Mouse (Mus musculus) lung, postnatal 0 days (tissue): Measurements from ENCODE around the gene Zfp456. TPM values are rescaled to one million over a fixed set of nuclear protein-coding genes. Genes with fewer than 3 reads are reported as not detected.
"Not testable (repeated sequence)": the region's sequence is repeated elsewhere in the genome, so short reads cannot be mapped to it uniquely, and the experiment has no call there.

Experiments used
- ATAC-seq: fragments of 200-750 bp; cut with Nextera tagmentation; 2 replicates; pipeline ENCODE4 v1.8.0; 2017; ENCODE audit warnings: moderate library complexity
- DNase-seq: peaks from one replicate; pipeline ENCODE4 v3.0.0-alpha.2; 2016; ENCODE audit warnings: low spot score
- H3K27ac ChIP-seq: fragments of 300-500 bp; sonication (generic); 2 replicates; pipeline ENCODE4 v1.5.1; 2014; ENCODE audit warnings: antibody characterized with exemption, mild to moderate bottlenecking, low read length, mixed read lengths
- H3K27me3 ChIP-seq: fragments of 300-500 bp; sonication (generic); replicated peaks from 2 replicates; pipeline ENCODE4 v1.6.1; 2014; ENCODE audit warnings: low read length, mixed read lengths; ENCODE audit not compliant: insufficient read depth
- H3K36me3 ChIP-seq: fragments of 300-500 bp; sonication (generic); 2 replicates; pipeline ENCODE4 v1.6.1; 2014; ENCODE audit warnings: low read length, mixed read lengths; ENCODE audit not compliant: insufficient read depth
- H3K4me1 ChIP-seq: fragments of 300-500 bp; sonication (generic); 2 replicates; pipeline ENCODE4 v1.6.1; 2014; ENCODE audit warnings: antibody characterized with exemption, low read depth, low read length, mixed read lengths; ENCODE audit not compliant: insufficient read depth
- H3K4me2 ChIP-seq: fragments of 300-500 bp; sonication (generic); replicated peaks from 2 replicates; pipeline ENCODE4 v1.6.1; 2014; ENCODE audit warnings: low read depth, mild to moderate bottlenecking, low read length, moderate library complexity, mixed read lengths
- H3K4me3 ChIP-seq: fragments of 300-500 bp; sonication (generic); 2 replicates; pipeline ENCODE4 v1.5.1; 2014; ENCODE audit warnings: low read depth, low read length
- H3K9ac ChIP-seq: fragments of 300-500 bp; sonication (generic); replicated peaks from 2 replicates; pipeline ENCODE4 v1.6.1; 2014; ENCODE audit warnings: low read depth, mild to moderate bottlenecking
- H3K9me3 ChIP-seq: fragments of 300-500 bp; sonication (generic); 2 replicates; pipeline ENCODE4 v1.6.1; 2016; ENCODE audit warnings: low read length, mixed read lengths
- CTCF ChIP-seq: IDR thresholded peaks from 2 replicates; pipeline ENCODE4 v1.5.1; 2016; ENCODE audit warnings: antibody characterized with exemption, mild to moderate bottlenecking
- EP300 ChIP-seq: IDR thresholded peaks from 2 replicates; pipeline ENCODE4 v1.6.1; 2016; ENCODE audit warnings: antibody characterized with exemption, mild to moderate bottlenecking, control low read depth
- WGBS: fragments of 180-500 bp; shearing (Covaris S2); extraction: QIAGEN DNeasy Blood & Tissue Kit; methylation state at CpG from one replicate; pipeline ENCODE4 v1.1.7; 2014; 5-methylcytosine and 5-hydroxymethylcytosine counted together
- polyA plus RNA-seq: library from polyadenylated mRNA; unstranded; fragments of >200 nt; fragmentation: Nextera tagmentation; extraction: Ambion mirVana; gene quantifications from 2 replicates; pipeline ENCODE4 v1.2.1, GENCODE M21; 2015

Zfp456 gene
- 1.3 and 1.5 TPM in 2 replicates for polyA plus RNA-seq

DNA sequence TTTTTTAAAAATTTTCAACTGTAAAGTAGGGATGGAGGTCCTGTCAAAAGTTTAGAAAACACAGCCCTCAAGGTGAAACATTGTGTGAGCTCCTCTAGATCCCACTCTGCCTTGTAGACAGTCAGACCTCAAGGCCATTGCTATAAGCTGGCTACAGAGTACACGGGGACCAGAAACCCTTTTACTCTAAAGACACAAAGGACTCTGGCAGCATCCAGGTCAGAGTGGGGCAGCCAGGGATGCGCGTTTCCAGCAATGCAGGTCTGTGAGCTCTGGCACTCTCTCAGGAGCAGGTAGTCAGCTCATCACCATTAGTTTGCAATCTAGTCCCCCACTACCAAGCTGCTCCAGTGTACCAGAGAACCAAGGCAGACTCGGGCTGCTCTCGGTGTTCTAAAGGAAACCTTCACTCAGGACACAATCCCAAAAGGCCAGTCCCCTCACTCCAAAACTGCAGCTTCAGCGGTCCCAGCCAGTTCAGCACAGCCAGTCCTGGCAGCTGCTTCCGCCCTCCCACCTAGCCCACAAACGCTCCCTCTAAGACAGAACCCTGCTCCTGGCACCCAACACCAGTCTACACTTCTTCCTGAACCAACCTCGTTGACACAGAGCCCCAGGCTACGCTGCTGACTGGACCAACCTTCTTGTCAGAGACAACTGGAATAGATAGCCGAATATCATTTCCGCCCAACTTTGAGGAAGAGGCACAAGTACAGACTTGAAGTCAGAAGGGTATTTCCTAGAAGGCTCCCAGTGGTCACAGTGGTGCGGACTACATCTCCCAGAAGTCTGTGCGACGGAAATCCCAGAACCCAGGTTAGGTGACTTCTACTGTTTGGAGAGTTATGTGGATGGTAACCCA lies at the start of gene Zfp456, which contains the start of gene Gm28041:
Gene Zfp456 (minus strand): TSS at position 761 of the 862 bp plus-strand sequence.
Gene Gm28041 (minus strand): TSS at position 684 of the 862 bp plus-strand sequence.
- H3K9me3 ChIP-seq, H3K36me3 ChIP-seq, H3K4me1 ChIP-seq, H3K27me3 ChIP-seq, H3K9ac ChIP-seq, H3K27ac ChIP-seq: not testable (repeated sequence)
- H3K4me2 ChIP-seq, result peak within 1 kb of the TSS; percentile 61
- DNase-seq (peak; percentile 84), ATAC-seq (peak; percentile 97)
- H3K4me3 ChIP-seq, result peak within 1 kb of the TSS; percentile 42
- WGBS, result 14% methylated on average over 13 of the region's 15 CpGs

DNA sequence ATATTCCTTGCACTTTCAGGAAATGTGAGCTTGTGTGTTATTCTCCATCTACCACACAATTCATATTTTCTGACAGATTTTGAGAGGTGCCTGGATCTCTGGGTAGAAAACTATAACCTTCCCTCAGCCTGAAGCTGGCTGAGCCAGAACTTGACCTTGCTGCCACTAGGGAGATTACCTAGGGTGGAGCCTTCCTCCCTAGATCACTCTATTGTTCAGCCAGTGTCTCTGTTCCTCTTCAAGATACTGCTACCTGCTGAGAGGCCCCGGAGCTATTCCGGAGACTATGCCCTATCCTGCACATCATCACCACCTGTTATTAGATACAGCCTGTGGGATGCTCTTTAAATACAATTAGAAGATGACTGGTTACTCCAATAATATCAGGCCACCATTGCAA lies 46.9 kb upstream of the Zfp456 start:
- WGBS, result 88% methylated on average over 2 of the region's 2 CpGs
- H3K9me3 ChIP-seq, DNase-seq, H3K27ac ChIP-seq, H3K36me3 ChIP-seq, H3K4me2 ChIP-seq, H3K4me1 ChIP-seq, H3K9ac ChIP-seq, H3K4me3 ChIP-seq, H3K27me3 ChIP-seq, ATAC-seq: not testable (repeated sequence)

DNA sequence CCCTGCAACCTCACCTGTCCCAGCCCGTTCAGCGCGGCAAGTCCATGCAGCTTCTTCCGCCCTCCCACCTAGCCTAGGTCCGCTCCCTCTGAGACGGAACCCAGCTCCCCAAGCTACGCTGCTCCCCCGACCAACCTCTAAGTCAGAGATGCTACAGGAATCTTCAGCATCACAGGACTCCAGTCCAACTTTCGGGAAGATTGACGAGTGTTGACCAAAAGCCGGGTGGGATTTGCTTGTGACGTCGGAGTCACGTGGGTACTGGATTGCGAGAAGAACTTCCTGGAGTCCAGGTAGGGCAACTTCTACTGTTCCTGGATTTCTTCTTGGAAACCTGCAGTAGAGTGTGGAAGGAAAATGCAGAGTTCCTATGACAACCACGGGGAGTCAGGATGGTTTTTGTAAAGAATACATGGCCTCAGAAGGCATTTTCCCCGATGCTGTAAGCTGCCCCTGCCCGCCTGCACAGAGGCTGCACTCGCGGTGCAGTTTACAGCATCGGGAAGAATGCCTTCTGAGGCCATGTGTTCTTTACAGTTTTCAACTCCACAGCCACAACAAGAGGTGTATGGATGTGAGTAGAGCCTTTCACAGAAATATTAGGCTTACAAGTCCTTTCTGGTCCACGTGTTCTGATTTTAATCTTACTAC lies 45.7 kb upstream of the Zfp456 start, which contains the start of gene Zfp459:
Gene Zfp459 (minus strand): TSS at position 212 of the 651 bp plus-strand sequence.
- Histone ChIP-seq H3K36me3 (no peaks in the 10 kb centered on the region), H3K4me1 (0 out of 2 replicates have a peak, but pooled peaks cover 4% of the 10 kb centered on the region), H3K4me3 (peak within 1 kb of the TSS; percentile 50), H3K4me2 (peak within 1 kb of the TSS; percentile 69), H3K9me3 (no peaks in the 10 kb centered on the region), H3K27ac (no peak within 1 kb of the TSS), H3K27me3 (no peaks in the 10 kb centered on the region), H3K9ac (peak within 1 kb of the TSS; percentile 55)
- WGBS, result 2% methylated on average over 22 of the region's 22 CpGs
- peak; percentile 82 for ATAC-seq
- TF ChIP-seq CTCF, result no peak
- TF ChIP-seq EP300, result no peak
- DNase-seq, result peak; percentile 49

DNA sequence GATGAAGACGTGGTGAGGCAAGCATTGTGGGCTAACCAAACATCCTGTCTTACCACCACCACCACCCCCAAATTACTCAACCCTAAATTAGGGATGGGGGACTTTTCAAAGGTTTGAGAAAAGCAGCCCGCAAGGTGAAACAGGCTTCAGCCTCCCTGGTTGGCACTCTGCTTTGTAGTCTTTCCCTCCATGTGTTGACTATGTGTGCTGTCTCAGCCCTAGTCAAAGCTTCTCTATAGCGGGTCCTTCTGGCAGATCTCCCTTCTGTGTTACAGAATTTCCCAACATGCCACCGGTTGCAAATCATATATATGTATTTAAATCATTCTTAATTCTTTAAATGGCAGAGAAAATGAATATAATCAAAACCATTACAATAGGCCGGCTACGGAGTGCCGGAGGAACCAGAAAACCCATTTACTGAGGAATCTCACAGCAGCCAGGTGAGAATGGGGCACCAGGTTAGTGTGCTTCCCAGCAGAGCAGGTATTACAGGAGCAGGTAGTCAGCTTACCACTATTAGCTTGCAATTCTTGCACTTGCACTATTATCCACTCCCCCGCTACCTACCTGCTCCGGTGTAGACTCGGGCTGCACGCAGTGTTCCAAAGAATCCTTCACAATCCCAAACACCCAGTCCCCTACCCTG lies 45.1 kb upstream of the Zfp456 start:
- DNase-seq (peak; percentile 5), ATAC-seq (peak; percentile 40)
- H3K36me3 ChIP-seq, result no peaks in the 10 kb centered on the region
- no peak for TF ChIP-seq EP300
- no peak for TF ChIP-seq CTCF
- peak overlapping the region; percentile 50 for H3K4me3 ChIP-seq
- H3K9me3 ChIP-seq, result no peaks in the 10 kb centered on the region
- peak overlapping the region; percentile 69 for H3K4me2 ChIP-seq
- 28% methylated on average over 11 of the region's 11 CpGs for WGBS
- H3K9ac ChIP-seq, result peak overlapping the region; percentile 55
- no peak overlapping the region for H3K27ac ChIP-seq
- H3K27me3 ChIP-seq, result no peaks in the 10 kb centered on the region
- H3K4me1 ChIP-seq, result 0 out of 2 replicates have a peak, but pooled peaks cover 4% of the 10 kb centered on the region

DNA sequence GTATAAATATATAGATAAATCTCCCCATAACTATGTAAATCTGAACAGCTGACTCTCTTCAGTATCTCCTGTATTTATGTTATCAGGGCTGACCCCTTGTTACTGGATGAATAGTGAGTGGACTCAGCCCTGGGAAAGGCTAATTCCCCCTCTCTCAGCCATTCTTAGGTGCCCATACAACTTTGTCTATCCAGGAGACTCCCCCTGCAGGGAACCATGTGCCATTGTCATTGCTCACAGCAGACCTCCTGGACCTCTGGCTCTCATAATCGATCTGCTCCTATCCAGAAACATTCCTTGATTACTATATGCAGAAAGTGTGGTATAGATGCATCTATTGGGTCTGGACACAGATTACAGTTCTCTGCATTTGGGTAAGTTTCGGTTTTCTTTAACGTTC lies 41.2 kb upstream of the Zfp456 start:
- 87% methylated on average over 3 of the region's 3 CpGs for WGBS
- Histone ChIP-seq H3K4me2 (no peak overlapping the region), H3K4me1 (0 out of 2 replicates have a peak, but pooled peaks cover 4% of the 10 kb centered on the region), H3K36me3 (no peaks in the 10 kb centered on the region), H3K27me3 (no peaks in the 10 kb centered on the region), H3K4me3 (no peak overlapping the region), H3K9me3 (no peaks in the 10 kb centered on the region), H3K27ac (no peak overlapping the region), H3K9ac (no peak overlapping the region)
- TF ChIP-seq CTCF, result 0 out of 2 replicates have a peak, but pooled peaks have one; percentile 11
- no peak for TF ChIP-seq EP300
- no peak for DNase-seq
- no peak for ATAC-seq

DNA sequence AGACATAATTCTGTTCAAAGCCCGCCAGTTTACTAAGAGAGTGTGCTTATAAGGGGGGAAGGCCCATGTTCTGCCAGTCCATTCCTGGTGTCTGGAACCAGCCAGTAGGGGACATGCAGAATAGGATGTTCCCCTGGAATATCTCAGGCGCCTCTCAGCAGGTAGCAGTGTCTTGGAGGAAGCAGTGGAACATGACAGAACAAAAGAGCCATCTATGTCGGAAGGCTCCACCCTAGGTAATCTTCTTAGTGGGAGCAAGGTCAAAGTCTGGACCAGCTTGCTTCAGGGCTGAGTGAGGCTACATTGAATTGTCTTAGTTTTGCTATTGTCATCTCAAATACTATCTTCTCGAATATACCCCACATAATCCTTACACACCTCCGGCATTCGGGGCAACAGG lies 40.1 kb upstream of the Zfp456 start:
- Histone ChIP-seq H3K4me2 (no peak overlapping the region), H3K27me3 (no peaks in the 10 kb centered on the region), H3K9ac (no peak overlapping the region), H3K36me3 (no peaks in the 10 kb centered on the region), H3K9me3 (no peaks in the 10 kb centered on the region), H3K4me3 (no peak overlapping the region), H3K27ac (no peak overlapping the region), H3K4me1 (0 out of 2 replicates have a peak, but pooled peaks cover 3% of the 10 kb centered on the region)
- no peak for DNase-seq
- ATAC-seq, result no peak
- 85% methylated on average over 6 of the region's 6 CpGs for WGBS
- TF ChIP-seq EP300 (no peak), CTCF (no peak)
